8 mouse cellular contexts compared by ENCODE assay signal in genomic region chr11:73023099-73023498, GRCm38 (mm10). TPM values are rescaled to one million over a fixed set of nuclear protein-coding genes. Genes with fewer than 3 reads are reported as not detected.
A peak's percentile ranks its signal among the peaks of the same experiment; 100 is the strongest.
DNase-seq lines count a peak whose midpoint lies in the region; ATAC-seq and TF ChIP-seq lines count a peak whose summit lies in the region.

No protein-coding gene starts in this region.

- no peaks in the 10 kb centered on the region for H3K36me3 ChIP-seq in liver, embryonic 12.5 days

- H3K4me3 ChIP-seq in embryonic fibroblast, embryonic 13.5 days (ENCODE audit: insufficient read depth, low read length), result no peak overlapping the region
- no peak overlapping the region for H3K4me3 ChIP-seq in liver, embryonic 12.5 days

- H3K27me3 ChIP-seq in liver, embryonic 12.5 days (replicated peaks), result peaks cover 41% of the 10 kb centered on the region

- no peak overlapping the region for H3K4me2 ChIP-seq in liver, embryonic 12.5 days

- no peak for ATAC-seq in granulocyte monocyte progenitor cell, adult 5-6 weeks (replicated peaks; ENCODE audit: poor library complexity, severe bottlenecking)
- no peak for ATAC-seq in liver, embryonic 12.5 days

- H3K4me1 ChIP-seq in embryonic fibroblast, embryonic 13.5 days (ENCODE audit: control insufficient read depth, insufficient read depth, low read length), result peaks cover 17% of the 10 kb centered on the region
- peaks cover 36% of the 10 kb centered on the region for H3K4me1 ChIP-seq in liver, embryonic 12.5 days

- no peak for TF ChIP-seq CTCF in embryonic fibroblast, embryonic 13.5 days (IDR thresholded peaks at IDR 0.05; ENCODE audit: borderline replicate concordance, insufficient read depth, low read length)

- H3K9me3 ChIP-seq in liver, embryonic 12.5 days (replicated peaks), result no peaks in the 10 kb centered on the region

- DNase-seq in right cerebral cortex, adult 18-20 months, result peak; percentile 95
- DNase-seq in right cerebral cortex, postnatal 4 days, result no peak
- DNase-seq in layer of hippocampus, adult 8-10 months (ENCODE audit: low spot score in 2 of 2), result peak; percentile 91
- peak; percentile 61 for DNase-seq in right cerebral cortex, postnatal 14 days
- no peak for DNase-seq in kidney, postnatal 25 days

- WGBS in liver, embryonic 12.5 days (ENCODE audit: insufficient replicate concordance), result 72% methylated on average over 9 of the region's 9 CpGs

- peak overlapping the region; percentile 37 for H3K27ac ChIP-seq in embryonic fibroblast, embryonic 13.5 days (ENCODE audit: insufficient read depth, low read length)
- H3K27ac ChIP-seq in liver, embryonic 12.5 days, result no peak overlapping the region

- peak; percentile 54; the same call in 1 of the 2 replicates for TF ChIP-seq POLR2A in embryonic fibroblast, embryonic 13.5 days (IDR thresholded peaks at IDR 0.05; ENCODE audit: low read depth, low read length)

- no peak overlapping the region for H3K9ac ChIP-seq in liver, embryonic 12.5 days

RNA-seq across cellular contexts. Expression of gene Camkk1, which starts 4.3 kb away (rescaled TPM):
- 4.2 and 6.7 TPM in 2 replicates for polyA plus RNA-seq in embryonic fibroblast, embryonic 13.5 days (2011; ENCODE audit: insufficient read length, low read depth, missing spikeins)
- total RNA-seq in layer of hippocampus, adult 8-10 months (2022), result 100 to 1,000 TPM; 123 to 167 (median 149) TPM
- total RNA-seq in granulocyte monocyte progenitor cell, adult 5-6 weeks (2014; fragmentation: Nextera tagmentation), result 0.49 and 0.86 TPM in 2 replicates
- total RNA-seq in granulocyte monocyte progenitor cell, adult 5-6 weeks (2017), result 1.5 and 3.1 TPM in 2 replicates
- 1.8 and 1.9 TPM in 2 replicates for polyA plus RNA-seq in liver, embryonic 12.5 days (2016; fragmentation: Nextera tagmentation; extraction: Ambion mirVana)

RNA-seq across cellular contexts. Expression of gene P2rx1, which starts 24.2 kb away (rescaled TPM):
- polyA plus RNA-seq in embryonic fibroblast, embryonic 13.5 days (2011; ENCODE audit: insufficient read length, low read depth, missing spikeins), result not detected in 2 replicates
- under 1 TPM in 3 of 4 experiments, not detected in 1; 0.45 to 0.55 (median 0.54) TPM for total RNA-seq in layer of hippocampus, adult 8-10 months (2022)
- total RNA-seq in granulocyte monocyte progenitor cell, adult 5-6 weeks (2014; fragmentation: Nextera tagmentation), result 10.4 and 13.3 TPM in 2 replicates
- total RNA-seq in granulocyte monocyte progenitor cell, adult 5-6 weeks (2017), result 3.3 and 4.2 TPM in 2 replicates
- polyA plus RNA-seq in liver, embryonic 12.5 days (2016; fragmentation: Nextera tagmentation; extraction: Ambion mirVana), result 12.7 and 15.0 TPM in 2 replicates

RNA-seq across cellular contexts. Expression of gene Ncbp3, which starts 24.5 kb away (rescaled TPM):
- 10.2 and 11.1 TPM in 2 replicates for polyA plus RNA-seq in embryonic fibroblast, embryonic 13.5 days (2011; ENCODE audit: insufficient read length, low read depth, missing spikeins)
- 10 to 100 TPM in 3 of 4 experiments, 1 to 10 TPM in 1; 9.3 to 12.1 (median 11.3) TPM for total RNA-seq in layer of hippocampus, adult 8-10 months (2022)
- total RNA-seq in granulocyte monocyte progenitor cell, adult 5-6 weeks (2014; fragmentation: Nextera tagmentation), result 10.1 and 13.2 TPM in 2 replicates
- 12.6 and 15.6 TPM in 2 replicates for total RNA-seq in granulocyte monocyte progenitor cell, adult 5-6 weeks (2017)
- polyA plus RNA-seq in liver, embryonic 12.5 days (2016; fragmentation: Nextera tagmentation; extraction: Ambion mirVana), result 7.5 and 7.9 TPM in 2 replicates

Comparison
In these comparisons a context has a peak if more than half of its experiments do, and no peak if none do; other contexts are left out.
1. DNase-seq: peak in right cerebral cortex, adult 18-20 months (single experiment), layer of hippocampus, adult 8-10 months (2 of 2) and right cerebral cortex, postnatal 14 days (single experiment); none in right cerebral cortex, postnatal 4 days (single experiment) and kidney, postnatal 25 days (0 of 2).
2. RNA of gene Camkk1, which starts 4.3 kb away (total RNA-seq): 123 to 167 TPM in layer of hippocampus, adult 8-10 months; 0.49 to 3.1 TPM in granulocyte monocyte progenitor cell, adult 5-6 weeks; every median in the first group is over 10 times any median in the second.